Mouse (Mus musculus): Measurements from ENCODE around the gene Defb25. TPM values are rescaled to one million over a fixed set of nuclear protein-coding genes. Genes with fewer than 3 reads are reported as not detected.

The Defb25 gene
- not detected in 4 replicates for total RNA-seq (2023; ENCODE audit: inconsistent age)

GRCm38 (mm10) chr2:152622953-152623352 lies at the start of gene Defb25:
Defb25 (minus strand) TSS chr2:152623053.

GRCm38 (mm10) chr2:152669256-152669638 lies 46.4 kb upstream of the Defb25 start, which contains the start of gene H13:
H13 (plus strand) TSS chr2:152669461.

GRCm38 (mm10) chr2:152626774-152627591 lies 4.1 kb upstream of the Defb25 start, which contains the start of gene Rem1:
Rem1 (plus strand) TSS chr2:152626951.

GRCm38 (mm10) chr2:152604057-152604456 lies 18.8 kb downstream of the Defb25 start, which contains the start of gene Defb36:
Defb36 (plus strand) TSS chr2:152604327.

GRCm38 (mm10) chr2:152599299-152599698 lies 23.6 kb downstream of the Defb25 start, which contains the start of gene Defb45:
Defb45 (minus strand) TSS chr2:152599399.

GRCm38 (mm10) chr2:152580107-152580506 lies 42.7 kb downstream of the Defb25 start, which contains the start of gene Defb19:
Defb19 (minus strand) TSS chr2:152580312.

Other genes with a start within 250 kb of the Defb25 start
- not detected in 4 replicates for gene Nrsn2, start 246.4 kb downstream of the Defb25 start, total RNA-seq (2023; ENCODE audit: inconsistent age)
- gene Sox12, start 225.0 kb downstream of the Defb25 start, total RNA-seq (2023; ENCODE audit: inconsistent age): 1.3 to 1.7 TPM (median 1.5 TPM) in 4 replicates
- 1.9 to 3.1 TPM (median 3.0 TPM) in 4 replicates for gene Zcchc3, start 208.0 kb downstream of the Defb25 start, total RNA-seq (2023; ENCODE audit: inconsistent age)
- gene 6820408C15Rik, start 207.5 kb downstream of the Defb25 start, total RNA-seq (2023; ENCODE audit: inconsistent age): not detected in 4 replicates
- not detected in 4 replicates for gene Defb23, start 158.4 kb downstream of the Defb25 start, total RNA-seq (2023; ENCODE audit: inconsistent age)
- gene Defb20, start 146.0 kb downstream of the Defb25 start, total RNA-seq (2023; ENCODE audit: inconsistent age): not detected in 4 replicates
- not detected in 4 replicates for gene Defb22, start 132.9 kb downstream of the Defb25 start, total RNA-seq (2023; ENCODE audit: inconsistent age)
- gene Defb26, start 111.4 kb downstream of the Defb25 start, total RNA-seq (2023; ENCODE audit: inconsistent age): not detected in 4 replicates
- not detected in 4 replicates for gene Defb28, start 104.8 kb downstream of the Defb25 start, total RNA-seq (2023; ENCODE audit: inconsistent age)
- not detected in 4 replicates for gene Defb29, start 83.0 kb downstream of the Defb25 start, total RNA-seq (2023; ENCODE audit: inconsistent age)
- not detected in 4 replicates for gene Gm17416, start 53.7 kb downstream of the Defb25 start, total RNA-seq (2023; ENCODE audit: inconsistent age)
- gene Defb21, start 50.3 kb downstream of the Defb25 start, total RNA-seq (2023; ENCODE audit: inconsistent age): not detected in 4 replicates
- not detected in 4 replicates for gene Defb19, start 42.7 kb downstream of the Defb25 start, total RNA-seq (2023; ENCODE audit: inconsistent age)
- gene Defb45, start 23.7 kb downstream of the Defb25 start, total RNA-seq (2023; ENCODE audit: inconsistent age): not detected in 4 replicates
- gene Defb36, start 18.7 kb downstream of the Defb25 start, total RNA-seq (2023; ENCODE audit: inconsistent age): not detected in 4 replicates
- not detected in 4 replicates for gene Rem1, start 3.9 kb upstream of the Defb25 start, total RNA-seq (2023; ENCODE audit: inconsistent age)
- 93.5 to 100 TPM (median 97.7 TPM) in 4 replicates for gene H13, start 46.4 kb upstream of the Defb25 start, total RNA-seq (2023; ENCODE audit: inconsistent age)
- gene Mcts2, start 64.0 kb upstream of the Defb25 start, total RNA-seq (2023; ENCODE audit: inconsistent age): 17.9 to 23.9 TPM (median 20.3 TPM) in 4 replicates
- 0.51 to 0.61 TPM (median 0.57 TPM) in 3 of 4 replicates, not detected in the other for gene Id1, start 113.2 kb upstream of the Defb25 start, total RNA-seq (2023; ENCODE audit: inconsistent age)
- gene Cox4i2, start 131.1 kb upstream of the Defb25 start, total RNA-seq (2023; ENCODE audit: inconsistent age): not detected in 4 replicates
- gene Bcl2l1, start 208.7 kb upstream of the Defb25 start, total RNA-seq (2023; ENCODE audit: inconsistent age): 8.4 to 9.1 TPM (median 8.9 TPM) in 4 replicates
- gene Tpx2, start 224.9 kb upstream of the Defb25 start, total RNA-seq (2023; ENCODE audit: inconsistent age): 1.9 to 3.5 TPM (median 2.4 TPM) in 4 replicates